Mouse (Mus musculus) thymus, adult 2 months (tissue): ENCODE measurements around the gene Gm44965.

Source experiments
- CTCF ChIP-seq: fragments of 200-500 bp; IDR thresholded peaks from 2 replicates; pipeline ENCODE4 v1.5.1; 2012; ENCODE audit warnings: mild to moderate bottlenecking, control low read depth, low read length, moderate library complexity, borderline replicate concordance; ENCODE audit not compliant: control insufficient read depth, poor library complexity, insufficient read depth; ENCODE audit errors: extremely low read depth
- POLR2A ChIP-seq: fragments of 200-500 bp; IDR thresholded peaks from 2 replicates; pipeline ENCODE4 v1.6.1; 2012; ENCODE audit warnings: mild to moderate bottlenecking, low read length, control low read depth, moderate library complexity; ENCODE audit not compliant: control insufficient read depth, poor library complexity, insufficient read depth; ENCODE audit errors: extremely low read depth

- no peak for TF ChIP-seq POLR2A
- no peak for TF ChIP-seq CTCF
Measured at GRCm38 (mm10) chr6:48637811-48638500, 44.2 kb downstream of the Gm44965 start.
